Mouse (Mus musculus) adrenal gland, adult 2 months (tissue): ENCODE data around the gene Ifna6. TPM values are rescaled to one million over a fixed set of nuclear protein-coding genes. Genes with fewer than 3 reads are reported as not detected.
"Not testable (repeated sequence)": the region's sequence is repeated elsewhere in the genome, so short reads cannot be mapped to it uniquely, and the experiment has no call there.

Experiments
- DNase-seq: peaks from one replicate; pipeline ENCODE4 v3.0.0; 2021
- long read RNA-seq: library from polyadenylated mRNA; stranded (forward); transcript quantifications from one replicate; pipeline ENCODE4 v2.0.0, GENCODE M21; 2021
- polyA plus RNA-seq: library from polyadenylated mRNA; depleted of rRNA; stranded (reverse); fragments of >200 nt; gene quantifications from 2 replicates; pipeline ENCODE4 v1.2.3, GENCODE M21; 2012; rRNA removed
- total RNA-seq, 2 experiments: library from RNA; stranded (reverse); gene quantifications; 2 replicates each; pipeline ENCODE4 v1.2.3; 2021

Ifna6 gene
- not detected for total RNA-seq
- not detected in 2 replicates for polyA plus RNA-seq
- long read RNA-seq = 0 reads

GRCm38 (mm10) chr4:88827116-88827515 lies at the start of gene Ifna6:
Ifna6 (plus strand) TSS chr4:88827416.
- not testable (repeated sequence) for DNase-seq

DNA sequence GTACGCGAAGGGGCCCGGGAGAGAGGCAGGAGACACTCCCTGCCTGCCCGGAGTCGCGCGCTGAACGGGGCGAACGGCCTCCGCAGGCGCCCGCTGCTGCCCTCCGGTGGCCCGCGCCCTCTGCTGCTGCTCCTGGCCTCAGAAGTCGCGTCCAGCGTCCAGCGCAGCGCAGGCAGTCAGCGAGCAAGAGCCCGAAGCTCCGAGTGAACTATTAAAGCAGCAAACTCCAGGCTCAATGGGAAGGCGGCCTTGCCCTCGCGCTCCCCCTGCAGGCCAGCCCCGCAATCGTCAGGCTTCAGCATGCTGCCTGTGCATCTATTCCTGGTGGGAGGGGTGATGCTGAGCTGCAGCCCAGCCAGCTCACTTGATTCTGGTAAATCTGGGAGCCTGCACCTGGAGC lies 47.7 kb upstream of the Ifna6 start, which contains the start of gene Gm13272:
TSS of gene Gm13272 (plus strand) at position 301 of the 400 bp plus-strand sequence.
- DNase-seq = not testable (repeated sequence)

DNA sequence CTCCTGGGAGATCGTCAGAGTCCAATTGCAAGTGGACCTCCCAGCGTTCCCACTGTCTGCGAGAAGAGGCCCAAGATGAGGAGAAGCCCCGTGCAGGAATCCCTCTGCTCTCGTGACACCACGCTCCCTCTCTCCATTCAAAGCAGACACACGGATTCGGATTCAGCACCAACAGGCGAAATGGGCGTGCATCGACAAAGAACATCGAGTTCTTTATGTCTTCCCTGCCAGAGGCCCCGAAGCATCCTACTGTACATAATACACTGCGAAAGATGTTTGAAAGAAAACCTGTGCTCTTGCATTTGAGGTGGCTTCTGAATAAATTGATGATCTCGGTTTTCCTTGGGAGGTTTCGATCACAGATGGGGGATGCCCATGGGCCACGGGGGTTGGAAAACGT lies 46.9 kb upstream of the Ifna6 start:
- not testable (repeated sequence) for DNase-seq

- not testable (repeated sequence) for DNase-seq
Measured at GRCm38 (mm10) chr4:88781831-88782230, 45.4 kb upstream of the Ifna6 start, which contains the start of gene Ifnz. Ifnz (plus strand) TSS chr4:88782131.

- DNase-seq = peak; percentile 48
Measured at GRCm38 (mm10) chr4:88782335-88782734, 44.9 kb upstream of the Ifna6 start.

- DNase-seq = not testable (repeated sequence)
Measured at GRCm38 (mm10) chr4:88785409-88785808, 41.8 kb upstream of the Ifna6 start, which contains the start of gene Gm13276. Gm13276 (plus strand) TSS chr4:88785709.

GRCm38 (mm10) chr4:88788402-88788801 lies 38.8 kb upstream of the Ifna6 start, which contains the start of gene Gm13277:
Gm13277 (plus strand) TSS chr4:88788632.
- DNase-seq = peak; percentile 79

DNA sequence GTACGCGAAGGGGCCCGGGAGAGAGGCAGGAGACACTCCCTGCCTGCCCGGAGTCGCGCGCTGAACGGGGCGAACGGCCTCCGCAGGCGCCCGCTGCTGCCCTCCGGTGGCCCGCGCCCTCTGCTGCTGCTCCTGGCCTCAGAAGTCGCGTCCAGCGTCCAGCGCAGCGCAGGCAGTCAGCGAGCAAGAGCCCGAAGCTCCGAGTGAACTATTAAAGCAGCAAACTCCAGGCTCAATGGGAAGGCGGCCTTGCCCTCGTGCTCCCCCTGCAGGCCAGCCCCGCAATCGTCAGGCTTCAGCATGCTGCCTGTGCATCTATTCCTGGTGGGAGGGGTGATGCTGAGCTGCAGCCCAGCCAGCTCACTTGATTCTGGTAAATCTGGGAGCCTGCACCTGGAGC lies 36.0 kb upstream of the Ifna6 start, which contains the start of gene Gm13278:
TSS of gene Gm13278 (plus strand) at position 301 of the 400 bp plus-strand sequence.
- not testable (repeated sequence) for DNase-seq

DNA sequence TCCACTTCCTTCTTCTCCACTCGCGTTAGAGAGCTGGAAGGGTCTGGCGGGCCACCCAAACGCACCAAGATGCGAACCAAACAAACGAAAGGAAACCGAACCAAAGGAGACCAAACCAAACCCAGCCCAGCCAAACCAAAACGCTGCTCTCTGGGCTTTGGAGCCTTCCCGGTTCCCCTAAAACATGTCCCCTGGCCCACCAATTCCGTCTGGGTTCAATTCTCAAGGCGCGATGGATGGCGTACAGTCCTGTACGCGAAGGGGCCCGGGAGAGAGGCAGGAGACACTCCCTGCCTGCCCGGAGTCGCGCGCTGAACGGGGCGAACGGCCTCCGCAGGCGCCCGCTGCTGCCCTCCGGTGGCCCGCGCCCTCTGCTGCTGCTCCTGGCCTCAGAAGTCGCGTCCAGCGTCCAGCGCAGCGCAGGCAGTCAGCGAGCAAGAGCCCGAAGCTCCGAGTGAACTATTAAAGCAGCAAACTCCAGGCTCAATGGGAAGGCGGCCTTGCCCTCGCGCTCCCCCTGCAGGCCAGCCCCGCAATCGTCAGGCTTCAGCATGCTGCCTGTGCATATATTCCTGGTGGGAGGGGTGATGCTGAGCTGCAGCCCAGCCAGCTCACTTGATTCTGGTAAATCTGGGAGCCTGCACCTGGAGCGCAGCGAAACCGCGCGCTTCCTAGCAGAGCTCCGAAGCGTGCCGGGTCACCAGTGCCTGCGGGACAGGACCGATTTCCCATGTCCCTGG lies 33.1 kb upstream of the Ifna6 start, which contains the start of gene Gm13275:
TSS of gene Gm13275 (plus strand) at position 552 of the 740 bp plus-strand sequence.
- DNase-seq = peak; percentile 77

GRCm38 (mm10) chr4:88797097-88797496 lies 30.1 kb upstream of the Ifna6 start, which contains the start of gene Gm13279:
Gm13279 (plus strand) TSS chr4:88797397.
- DNase-seq = not testable (repeated sequence)

DNA sequence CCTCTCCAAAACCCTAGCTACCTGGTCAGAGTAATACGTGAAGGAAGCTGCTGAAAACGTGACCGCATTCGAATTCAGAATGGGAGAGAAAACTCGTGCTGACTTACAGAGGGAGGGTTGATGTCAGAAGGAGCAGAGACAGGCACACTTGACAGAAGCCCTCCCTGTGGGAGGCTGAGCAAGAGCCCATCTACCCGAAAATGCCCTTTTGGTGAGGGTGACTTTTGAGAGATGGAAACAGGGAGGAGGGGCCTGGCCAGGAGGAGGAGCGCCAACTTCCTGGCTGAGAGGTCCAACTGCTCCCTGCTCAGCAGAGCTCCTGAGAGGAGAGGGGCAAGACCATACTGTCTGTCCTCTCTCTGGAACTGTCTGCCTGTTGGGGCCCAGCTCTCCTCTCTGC lies 27.9 kb upstream of the Ifna6 start, which contains the start of gene Gm13285:
TSS of gene Gm13285 (plus strand) at position 301 of the 400 bp plus-strand sequence.
- not testable (repeated sequence) for DNase-seq

DNA sequence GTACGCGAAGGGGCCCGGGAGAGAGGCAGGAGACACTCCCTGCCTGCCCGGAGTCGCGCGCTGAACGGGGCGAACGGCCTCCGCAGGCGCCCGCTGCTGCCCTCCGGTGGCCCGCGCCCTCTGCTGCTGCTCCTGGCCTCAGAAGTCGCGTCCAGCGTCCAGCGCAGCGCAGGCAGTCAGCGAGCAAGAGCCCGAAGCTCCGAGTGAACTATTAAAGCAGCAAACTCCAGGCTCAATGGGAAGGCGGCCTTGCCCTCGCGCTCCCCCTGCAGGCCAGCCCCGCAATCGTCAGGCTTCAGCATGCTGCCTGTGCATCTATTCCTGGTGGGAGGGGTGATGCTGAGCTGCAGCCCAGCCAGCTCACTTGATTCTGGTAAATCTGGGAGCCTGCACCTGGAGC lies 24.3 kb upstream of the Ifna6 start, which contains the start of gene Gm13287:
TSS of gene Gm13287 (plus strand) at position 301 of the 400 bp plus-strand sequence.
- not testable (repeated sequence) for DNase-seq

DNA sequence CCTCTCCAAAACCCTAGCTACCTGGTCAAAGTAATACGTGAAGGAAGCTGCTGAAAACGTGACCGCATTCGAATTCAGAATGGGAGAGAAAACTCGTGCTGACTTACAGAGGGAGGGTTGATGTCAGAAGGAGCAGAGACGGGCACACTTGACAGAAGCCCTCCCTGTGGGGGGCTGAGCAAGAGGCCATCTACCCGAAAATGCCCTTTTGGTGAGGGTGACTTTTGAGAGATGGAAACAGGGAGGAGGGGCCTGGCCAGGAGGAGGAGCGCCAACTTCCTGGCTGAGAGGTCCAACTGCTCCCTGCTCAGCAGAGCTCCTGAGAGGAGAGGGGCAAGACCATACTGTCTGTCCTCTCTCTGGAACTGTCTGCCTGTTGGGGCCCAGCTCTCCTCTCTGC lies 22.0 kb upstream of the Ifna6 start, which contains the start of gene Gm13288:
TSS of gene Gm13288 (plus strand) at position 301 of the 400 bp plus-strand sequence.
- not testable (repeated sequence) for DNase-seq

GRCm38 (mm10) chr4:88805761-88806160 lies 21.5 kb upstream of the Ifna6 start:
- DNase-seq = peak; percentile 65

GRCm38 (mm10) chr4:88815928-88816327 lies 11.3 kb upstream of the Ifna6 start, which contains the start of gene Ifna7:
Ifna7 (plus strand) TSS chr4:88816228.
- no peak for DNase-seq

- no peak for DNase-seq
Measured at GRCm38 (mm10) chr4:88819659-88820058, 7.6 kb upstream of the Ifna6 start, which contains the start of gene Ifna11. Ifna11 (plus strand) TSS chr4:88819959.

- no peak for DNase-seq
Measured at GRCm38 (mm10) chr4:88822995-88823394, 4.2 kb upstream of the Ifna6 start.

GRCm38 (mm10) chr4:88830523-88830922 lies 3.3 kb downstream of the Ifna6 start:
- peak; percentile 5 for DNase-seq

DNA sequence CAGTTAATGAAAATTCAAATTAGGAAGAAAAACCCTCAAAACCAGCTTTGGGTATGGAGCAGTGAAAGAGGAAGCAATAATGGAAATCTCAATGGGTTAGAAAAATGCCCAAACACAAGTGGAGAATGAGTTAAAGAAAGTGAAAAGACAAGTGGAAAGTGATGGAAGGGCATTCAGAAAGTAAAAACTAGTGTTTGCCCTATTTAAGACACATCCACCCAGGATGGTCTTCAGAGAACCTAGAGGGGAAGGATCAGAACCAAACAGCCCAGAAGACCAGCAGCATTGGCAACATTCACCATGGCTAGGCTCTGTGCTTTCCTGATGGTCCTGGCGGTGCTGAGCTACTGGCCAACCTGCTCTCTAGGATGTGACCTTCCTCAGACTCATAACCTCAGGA lies 8.0 kb downstream of the Ifna6 start, which contains the start of gene Ifna5:
TSS of gene Ifna5 (plus strand) at position 301 of the 400 bp plus-strand sequence.
- not testable (repeated sequence) for DNase-seq

GRCm38 (mm10) chr4:88838828-88839227 lies 11.6 kb downstream of the Ifna6 start:
- DNase-seq = no peak

DNA sequence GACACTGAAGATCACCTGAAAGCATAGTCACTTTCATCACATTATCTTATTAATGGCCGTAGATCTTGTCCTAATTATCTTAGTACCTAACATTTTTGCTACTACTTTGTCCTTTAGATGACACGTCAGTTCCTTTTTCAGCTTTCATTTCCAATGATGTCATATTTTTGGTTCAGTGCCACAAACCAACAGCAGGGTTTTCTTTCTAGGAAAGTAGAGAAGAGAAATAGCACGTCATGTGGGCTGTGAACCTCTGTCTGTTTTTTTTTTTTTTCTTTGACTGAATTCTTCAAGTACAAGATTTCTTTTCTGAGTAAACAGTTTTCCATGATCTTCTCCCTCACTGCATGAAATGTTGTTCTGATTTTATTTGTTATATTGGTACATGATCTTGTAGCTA lies 12.8 kb downstream of the Ifna6 start:
- DNase-seq = no peak

GRCm38 (mm10) chr4:88841438-88841911 lies 14.3 kb downstream of the Ifna6 start, which contains the start of gene Ifna4:
Ifna4 (plus strand) TSS chr4:88841861.
- DNase-seq = no peak
